Mouse (Mus musculus) lung, postnatal 10 days (tissue): ENCODE data around the gene Slc9a8.
"Not testable (repeated sequence)": the region's sequence is repeated elsewhere in the genome, so short reads cannot be mapped to it uniquely, and the experiment has no call there.

Experiments used
- DNase-seq: peaks from one replicate; pipeline ENCODE4 v3.0.0; 2021

Gene Slc9a8

GRCm38 (mm10) chr2:167421330-167422149 is at the start of gene Slc9a8:
Gene Slc9a8, plus strand, starts transcription at chr2:167421712.
- peak; percentile 98 for DNase-seq

- DNase-seq = peak; percentile 58
Measured at GRCm38 (mm10) chr2:167373266-167373665, 48.2 kb upstream of the Slc9a8 start.

- no peak for DNase-seq
Measured at GRCm38 (mm10) chr2:167374191-167374805, 47.2 kb upstream of the Slc9a8 start.

GRCm38 (mm10) chr2:167375135-167375534 is 46.4 kb upstream of the Slc9a8 start:
- DNase-seq = no peak

- no peak for DNase-seq
Measured at GRCm38 (mm10) chr2:167375688-167376087, 45.8 kb upstream of the Slc9a8 start.

- DNase-seq = peak; percentile 64
Measured at GRCm38 (mm10) chr2:167376160-167376564, 45.4 kb upstream of the Slc9a8 start.

- no peak for DNase-seq
Measured at GRCm38 (mm10) chr2:167377697-167378096, 43.8 kb upstream of the Slc9a8 start.

- no peak for DNase-seq
Measured at GRCm38 (mm10) chr2:167378972-167379371, 42.5 kb upstream of the Slc9a8 start.

GRCm38 (mm10) chr2:167380615-167381285 is 40.8 kb upstream of the Slc9a8 start:
- no peak for DNase-seq

- DNase-seq = no peak
Measured at GRCm38 (mm10) chr2:167381596-167381995, 39.9 kb upstream of the Slc9a8 start.

- DNase-seq = no peak
Measured at GRCm38 (mm10) chr2:167382389-167382788, 39.1 kb upstream of the Slc9a8 start.

GRCm38 (mm10) chr2:167383666-167384083 is 37.8 kb upstream of the Slc9a8 start:
- no peak for DNase-seq

GRCm38 (mm10) chr2:167386456-167386855 is 35.1 kb upstream of the Slc9a8 start:
- DNase-seq = no peak

GRCm38 (mm10) chr2:167386998-167387397 is 34.5 kb upstream of the Slc9a8 start:
- no peak for DNase-seq

- DNase-seq = no peak
Measured at GRCm38 (mm10) chr2:167394426-167394825, 27.1 kb upstream of the Slc9a8 start.

GRCm38 (mm10) chr2:167396420-167396819 is 25.1 kb upstream of the Slc9a8 start:
- not testable (repeated sequence) for DNase-seq

GRCm38 (mm10) chr2:167399012-167399411 is 22.5 kb upstream of the Slc9a8 start:
- DNase-seq = no peak

- no peak for DNase-seq
Measured at GRCm38 (mm10) chr2:167399646-167400045, 21.9 kb upstream of the Slc9a8 start.

- DNase-seq = peak; percentile 45
Measured at GRCm38 (mm10) chr2:167403085-167403484, 18.4 kb upstream of the Slc9a8 start.

- peak; percentile 23 for DNase-seq
Measured at GRCm38 (mm10) chr2:167405101-167405880, 16.2 kb upstream of the Slc9a8 start.

- DNase-seq = no peak
Measured at GRCm38 (mm10) chr2:167407296-167407929, 14.1 kb upstream of the Slc9a8 start.

GRCm38 (mm10) chr2:167414461-167414860 is 7.1 kb upstream of the Slc9a8 start:
- no peak for DNase-seq
